Mouse (Mus musculus) ZHBTc4 (cell line): Measurements from ENCODE around the gene Olfr1270.
"Not testable (repeated sequence)": the region's sequence is repeated elsewhere in the genome, so short reads cannot be mapped to it uniquely, and the experiment has no call there.

Experiments used
- DNase-seq: peaks from one replicate; pipeline ENCODE4 v3.0.0-alpha.2; 2011; ENCODE audit warnings: low read depth, low spot score

The Olfr1270 gene

DNA sequence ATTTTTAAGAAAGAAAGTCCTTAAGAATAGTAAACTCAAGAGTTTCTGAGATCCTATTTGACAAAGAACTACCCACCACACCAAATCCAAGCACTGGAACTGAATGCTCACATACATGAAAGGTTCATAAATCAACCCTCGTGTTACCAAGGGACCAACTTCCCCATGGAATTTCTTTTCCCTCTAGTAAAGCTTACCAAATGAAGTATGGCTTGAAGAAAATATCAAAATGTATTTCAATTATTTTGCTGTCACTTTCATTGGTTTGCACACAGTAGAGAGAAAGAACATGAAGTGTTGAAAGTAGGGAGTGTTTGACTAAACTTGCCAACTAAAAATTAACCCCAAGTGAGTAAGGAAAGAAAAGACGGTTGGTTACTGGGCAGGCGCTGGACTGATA, at the start of gene Olfr1270:
Olfr1270 (minus strand) TSS at position 101 of the 400 bp plus-strand sequence.
- DNase-seq, result no peak

DNA sequence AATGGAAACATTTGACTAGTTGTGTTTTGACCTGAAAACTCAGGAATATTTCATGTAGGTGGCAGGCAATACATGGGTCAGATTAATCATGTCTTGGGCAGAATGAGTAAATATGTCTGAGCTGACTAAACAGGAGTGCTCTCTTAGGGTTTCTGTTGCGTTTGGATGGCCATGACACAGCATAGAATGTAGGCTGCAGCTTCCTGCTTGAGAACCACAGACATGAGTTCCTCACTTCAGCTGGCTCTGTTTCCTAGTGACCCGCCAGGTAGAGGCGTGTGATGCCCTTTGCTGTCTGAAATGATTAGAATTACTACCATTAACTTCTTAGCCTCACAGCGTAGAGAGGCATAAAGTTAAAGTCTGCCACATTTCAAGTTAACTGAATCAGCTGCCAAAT, 46.7 kb upstream of the Olfr1270 start:
- DNase-seq, result not testable (repeated sequence)

DNA sequence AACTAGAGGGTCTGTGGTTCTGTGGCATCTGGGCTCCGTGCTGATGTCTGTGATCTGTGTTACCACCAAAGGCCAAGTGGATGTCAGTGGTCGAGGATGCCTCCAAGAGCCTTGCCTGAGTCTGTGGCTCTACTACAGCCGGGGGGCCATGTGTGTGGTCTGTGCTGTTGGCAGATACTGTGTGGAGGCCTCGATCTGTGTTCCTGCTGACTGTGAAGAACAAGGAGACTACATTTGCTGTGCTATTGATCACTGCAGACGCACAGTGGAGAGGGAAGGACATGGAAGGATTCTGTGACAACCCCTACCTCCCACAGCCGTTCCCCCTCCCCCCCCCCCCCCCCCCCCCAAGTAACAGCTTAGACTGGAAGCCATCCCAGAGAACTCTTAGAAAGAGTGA, 42.4 kb upstream of the Olfr1270 start:
- DNase-seq, result not testable (repeated sequence)

DNA sequence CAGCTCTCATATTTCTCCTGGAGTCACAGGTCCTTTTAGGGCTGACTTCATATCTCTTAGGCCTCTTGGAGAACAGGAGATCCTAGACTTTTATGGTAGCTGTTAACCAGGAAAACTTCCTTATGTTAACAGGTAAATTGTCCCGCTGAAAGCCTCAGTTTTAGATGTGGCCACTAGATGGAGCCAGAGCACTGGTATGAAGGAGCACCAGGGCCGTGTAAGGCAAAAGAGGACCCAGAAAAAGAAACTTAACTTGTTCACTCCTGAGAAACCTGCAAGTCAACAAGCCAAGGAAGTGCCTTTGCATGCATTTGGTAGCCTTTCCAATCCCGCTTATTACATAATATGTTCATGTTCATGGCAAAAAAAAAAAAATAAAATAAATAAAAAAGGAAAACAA, 41.9 kb upstream of the Olfr1270 start:
- DNase-seq, result not testable (repeated sequence)

DNA sequence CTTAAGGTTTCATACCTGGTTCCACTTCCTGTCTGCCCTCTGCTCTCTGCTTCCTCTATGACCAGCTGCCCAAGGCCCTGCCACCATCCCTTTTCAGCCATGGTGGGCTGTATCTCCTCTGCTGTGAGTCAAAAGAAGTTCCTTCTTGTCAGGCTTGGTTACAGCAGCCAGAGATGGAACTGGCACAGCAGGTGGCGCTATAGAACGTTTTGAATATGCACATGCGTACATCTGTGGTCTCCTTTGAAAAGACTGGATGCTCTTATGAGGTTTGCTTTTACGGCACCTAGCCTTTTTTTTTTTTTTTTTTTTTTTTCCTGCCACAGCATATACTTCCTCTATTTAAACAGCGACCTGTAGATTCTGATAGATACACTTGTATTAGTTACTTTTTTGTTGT, 34.2 kb upstream of the Olfr1270 start:
- not testable (repeated sequence) for DNase-seq

- DNase-seq, result not testable (repeated sequence)
These were observed 33.2 kb upstream of the Olfr1270 start for GRCm38 (mm10) chr2:90186082-90186481.

DNA sequence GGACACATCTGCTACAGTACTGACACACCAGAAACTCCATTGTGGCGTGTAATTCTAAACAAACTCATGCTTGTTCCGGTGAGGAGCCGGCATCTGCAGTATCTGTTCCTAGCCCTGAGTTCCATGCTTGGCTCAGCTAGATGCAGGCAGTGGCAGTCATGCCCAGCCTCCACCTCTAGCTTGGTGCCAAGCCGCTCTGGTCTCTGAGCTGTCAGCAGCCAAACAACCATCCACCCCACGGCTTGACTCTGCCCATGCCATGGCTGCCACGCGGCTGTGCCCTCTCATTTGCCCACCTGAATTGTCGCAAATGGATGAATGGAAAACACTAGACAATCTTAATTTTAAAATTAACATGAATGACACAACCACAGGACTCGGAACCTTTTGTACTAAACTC, 1.0 kb upstream of the Olfr1270 start:
- DNase-seq, result no peak

- DNase-seq, result no peak
These were observed 10.7 kb downstream of the Olfr1270 start, which contains the start of gene Olfr32 for GRCm38 (mm10) chr2:90142196-90142595. Olfr32 (minus strand) TSS chr2:90142296.

DNA sequence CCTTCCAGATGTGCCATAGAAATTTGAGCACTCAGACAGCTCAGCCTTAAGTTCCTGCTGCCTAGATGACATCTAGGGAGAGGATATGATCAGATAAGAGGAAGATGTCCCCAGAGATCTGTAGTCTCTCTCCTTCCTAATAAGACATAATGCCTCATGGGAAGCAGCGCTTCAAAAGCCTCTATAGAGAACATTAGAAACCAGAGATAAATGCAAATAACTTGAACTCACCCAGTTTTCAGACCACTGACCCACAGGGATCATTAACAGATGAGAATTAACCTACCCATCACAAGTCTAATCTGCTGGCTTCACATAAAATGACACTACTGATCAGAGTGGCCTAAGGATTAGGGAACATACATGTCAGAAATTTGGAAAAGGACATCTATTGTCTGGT, 31.6 kb downstream of the Olfr1270 start, which contains the start of gene Olfr1269:
Olfr1269 (minus strand) TSS at position 101 of the 400 bp plus-strand sequence.
- no peak for DNase-seq
